Mouse (Mus musculus): Measurements from ENCODE around the gene Bicral. TPM values are rescaled to one million over a fixed set of nuclear protein-coding genes. Genes with fewer than 3 reads are reported as not detected.

Gene Bicral
- polyA plus RNA-seq, 1 experiment from 2014 or later, result 6.7 TPM

- ATAC-seq (ENCODE audit: insufficient read depth, low FRiP score, low TSS enrichment), result no peak
- H3K4me3 ChIP-seq (ENCODE audit: low read depth, low read length), result no peak overlapping the region
- no peak overlapping the region for H3K4me2 ChIP-seq (ENCODE audit: low read depth)
- no peak overlapping the region for H3K9ac ChIP-seq (ENCODE audit: low read length)
- H3K9me3 ChIP-seq (ENCODE audit: control insufficient read depth, low read length), result no peaks in the 10 kb centered on the region
- H3K27ac ChIP-seq (ENCODE audit: low read depth, low read length), result no peak overlapping the region
- no peaks in the 10 kb centered on the region for H3K36me3 ChIP-seq (ENCODE audit: control insufficient read depth, insufficient read depth, low read length)
- 79% methylated on average over 7 of the region's 7 CpGs for WGBS
- no peak for DNase-seq (ENCODE audit: low spot score)
- no peaks in the 10 kb centered on the region for H3K27me3 ChIP-seq (ENCODE audit: control insufficient read depth, insufficient read depth, low read length)
- no peaks in the 10 kb centered on the region for H3K4me1 ChIP-seq (ENCODE audit: control insufficient read depth, insufficient read depth, low read length)
Observed at GRCm38 (mm10) chr17:46864566-46865195, 6.4 kb upstream of the Bicral start.

GRCm38 (mm10) chr17:46860120-46860519 is 1.8 kb upstream of the Bicral start:
- 92% methylated on average over 4 of the region's 4 CpGs for WGBS
- no peaks in the 10 kb centered on the region for H3K27me3 ChIP-seq (ENCODE audit: control insufficient read depth, insufficient read depth, low read length)
- DNase-seq (ENCODE audit: low spot score), result no peak

GRCm38 (mm10) chr17:46858749-46859444 is 615 bp upstream of the Bicral start:
- DNase-seq (ENCODE audit: low spot score) (peak; percentile 40), ATAC-seq (ENCODE audit: insufficient read depth, low FRiP score, low TSS enrichment) (no peak)
- H3K4me1 ChIP-seq (ENCODE audit: control insufficient read depth, insufficient read depth, low read length), result peaks cover 7% of the 10 kb centered on the region; the same call in 1 of the 2 replicates
- H3K36me3 ChIP-seq (ENCODE audit: control insufficient read depth, insufficient read depth, low read length), result no peaks in the 10 kb centered on the region
- H3K4me2 ChIP-seq (ENCODE audit: low read depth), result peak overlapping the region; percentile 65
- H3K9me3 ChIP-seq (ENCODE audit: control insufficient read depth, low read length), result no peaks in the 10 kb centered on the region
- WGBS, result 33% methylated on average over 9 of the region's 9 CpGs
- H3K9ac ChIP-seq (ENCODE audit: low read length), result peak overlapping the region; percentile 100
- H3K4me3 ChIP-seq (ENCODE audit: low read depth, low read length), result peak overlapping the region; percentile 92
- H3K27ac ChIP-seq (ENCODE audit: low read depth, low read length), result peak overlapping the region; percentile 100
- H3K27me3 ChIP-seq (ENCODE audit: control insufficient read depth, insufficient read depth, low read length), result no peaks in the 10 kb centered on the region

More at GRCm38 (mm10) chr17:46860120-46860519, 1.8 kb upstream of the Bicral start:
- Histone ChIP-seq H3K4me2 (ENCODE audit: low read depth) (no peak overlapping the region), H3K36me3 (ENCODE audit: control insufficient read depth, insufficient read depth, low read length) (no peaks in the 10 kb centered on the region), H3K4me1 (ENCODE audit: control insufficient read depth, insufficient read depth, low read length) (peaks cover 3% of the 10 kb centered on the region; the same call in 1 of the 2 replicates), H3K27ac (ENCODE audit: low read depth, low read length) (no peak overlapping the region), H3K9ac (ENCODE audit: low read length) (no peak overlapping the region), H3K4me3 (ENCODE audit: low read depth, low read length) (no peak overlapping the region), H3K9me3 (ENCODE audit: control insufficient read depth, low read length) (no peaks in the 10 kb centered on the region)
- ATAC-seq (ENCODE audit: insufficient read depth, low FRiP score, low TSS enrichment), result no peak

- ATAC-seq (ENCODE audit: insufficient read depth, low FRiP score, low TSS enrichment), result peak; percentile 72
- peak overlapping the region; percentile 92 for H3K4me3 ChIP-seq (ENCODE audit: low read depth, low read length)
- peak overlapping the region; percentile 100 for H3K27ac ChIP-seq (ENCODE audit: low read depth, low read length)
- peak overlapping the region; percentile 65 for H3K4me2 ChIP-seq (ENCODE audit: low read depth)
- H3K9me3 ChIP-seq (ENCODE audit: control insufficient read depth, low read length), result no peaks in the 10 kb centered on the region
- peak; percentile 86 for DNase-seq (ENCODE audit: low spot score)
- 0% methylated on average over 24 of the region's 52 CpGs for WGBS
- no peaks in the 10 kb centered on the region for H3K36me3 ChIP-seq (ENCODE audit: control insufficient read depth, insufficient read depth, low read length)
- no peaks in the 10 kb centered on the region for H3K27me3 ChIP-seq (ENCODE audit: control insufficient read depth, insufficient read depth, low read length)
- peak overlapping the region; percentile 100 for H3K9ac ChIP-seq (ENCODE audit: low read length)
- H3K4me1 ChIP-seq (ENCODE audit: control insufficient read depth, insufficient read depth, low read length), result peaks cover 7% of the 10 kb centered on the region; the same call in 1 of the 2 replicates
Observed at GRCm38 (mm10) chr17:46857361-46857902, 850 bp downstream of the Bicral start.

GRCm38 (mm10) chr17:46856471-46857360 is 1.6 kb downstream of the Bicral start:
- H3K4me1 ChIP-seq (ENCODE audit: control insufficient read depth, insufficient read depth, low read length), result peaks cover 7% of the 10 kb centered on the region; the same call in 1 of the 2 replicates
- no peaks in the 10 kb centered on the region for H3K27me3 ChIP-seq (ENCODE audit: control insufficient read depth, insufficient read depth, low read length)
- H3K4me3 ChIP-seq (ENCODE audit: low read depth, low read length), result peak overlapping the region; percentile 92
- H3K4me2 ChIP-seq (ENCODE audit: low read depth), result peak overlapping the region; percentile 65
- ATAC-seq (ENCODE audit: insufficient read depth, low FRiP score, low TSS enrichment) (peak; percentile 29; the same call in 1 of the 2 replicates), DNase-seq (ENCODE audit: low spot score) (peak; percentile 77)
- H3K9ac ChIP-seq (ENCODE audit: low read length), result peak overlapping the region; percentile 100
- WGBS, result under 1% methylated on average over 85 of the region's 87 CpGs
- no peaks in the 10 kb centered on the region for H3K9me3 ChIP-seq (ENCODE audit: control insufficient read depth, low read length)
- peak overlapping the region; percentile 100 for H3K27ac ChIP-seq (ENCODE audit: low read depth, low read length)
- no peaks in the 10 kb centered on the region for H3K36me3 ChIP-seq (ENCODE audit: control insufficient read depth, insufficient read depth, low read length)

GRCm38 (mm10) chr17:46856107-46856388 is 2.2 kb downstream of the Bicral start:
- no peaks in the 10 kb centered on the region for H3K27me3 ChIP-seq (ENCODE audit: control insufficient read depth, insufficient read depth, low read length)
- peak overlapping the region; percentile 92 for H3K4me3 ChIP-seq (ENCODE audit: low read depth, low read length)
- WGBS, result 26% methylated on average over 4 of the region's 4 CpGs
- H3K4me2 ChIP-seq (ENCODE audit: low read depth), result peak overlapping the region; percentile 65
- no peaks in the 10 kb centered on the region for H3K9me3 ChIP-seq (ENCODE audit: control insufficient read depth, low read length)
- H3K4me1 ChIP-seq (ENCODE audit: control insufficient read depth, insufficient read depth, low read length), result peaks cover 7% of the 10 kb centered on the region; the same call in 1 of the 2 replicates
- H3K27ac ChIP-seq (ENCODE audit: low read depth, low read length), result peak overlapping the region; percentile 100
- peak overlapping the region; percentile 100 for H3K9ac ChIP-seq (ENCODE audit: low read length)
- ATAC-seq (ENCODE audit: insufficient read depth, low FRiP score, low TSS enrichment) (no peak), DNase-seq (ENCODE audit: low spot score) (no peak)
- no peaks in the 10 kb centered on the region for H3K36me3 ChIP-seq (ENCODE audit: control insufficient read depth, insufficient read depth, low read length)

- no peak for ATAC-seq (ENCODE audit: insufficient read depth, low FRiP score, low TSS enrichment)
Observed at GRCm38 (mm10) chr17:46855328-46856106, 2.8 kb downstream of the Bicral start.

More at GRCm38 (mm10) chr17:46855328-46856106, 2.8 kb downstream of the Bicral start:
- WGBS, result 74% methylated on average over 15 of the region's 15 CpGs
- peak overlapping the region; percentile 65 for H3K4me2 ChIP-seq (ENCODE audit: low read depth)
- H3K4me1 ChIP-seq (ENCODE audit: control insufficient read depth, insufficient read depth, low read length), result peaks cover 7% of the 10 kb centered on the region; the same call in 1 of the 2 replicates
- no peaks in the 10 kb centered on the region for H3K27me3 ChIP-seq (ENCODE audit: control insufficient read depth, insufficient read depth, low read length)
- no peaks in the 10 kb centered on the region for H3K9me3 ChIP-seq (ENCODE audit: control insufficient read depth, low read length)
- peak overlapping the region; percentile 92 for H3K4me3 ChIP-seq (ENCODE audit: low read depth, low read length)
- H3K36me3 ChIP-seq (ENCODE audit: control insufficient read depth, insufficient read depth, low read length), result no peaks in the 10 kb centered on the region
- H3K27ac ChIP-seq (ENCODE audit: low read depth, low read length), result no peak overlapping the region
- no peak for DNase-seq (ENCODE audit: low spot score)
- H3K9ac ChIP-seq (ENCODE audit: low read length), result peak overlapping the region; percentile 100
